Mouse (Mus musculus) hindbrain, postnatal 0 days (tissue): ENCODE data around the gene Celf2. TPM values are rescaled to one million over a fixed set of nuclear protein-coding genes. Genes with fewer than 3 reads are reported as not detected.
A peak's percentile ranks its signal among the peaks of the same experiment; 100 is the strongest.

Experiments used
- ATAC-seq: fragments of 200-750 bp; cut with Nextera tagmentation; 2 replicates; pipeline ENCODE4 v1.8.0; 2017; ENCODE audit warnings: mild to moderate bottlenecking, moderate TSS enrichment, moderate library complexity
- DNase-seq: peaks from one replicate; pipeline ENCODE4 v3.0.0-alpha.2; 2015; ENCODE audit warnings: low spot score
- H3K27ac ChIP-seq: fragments of 300-500 bp; sonication (generic); 2 replicates; pipeline ENCODE4 v1.5.1; 2014; ENCODE audit warnings: mild to moderate bottlenecking
- H3K27me3 ChIP-seq: fragments of 300-500 bp; sonication (generic); 2 replicates; pipeline ENCODE4 v1.6.1; 2014; ENCODE audit warnings: low read length, mixed read lengths; ENCODE audit not compliant: insufficient read depth
- H3K36me3 ChIP-seq: fragments of 300-500 bp; sonication (generic); 2 replicates; pipeline ENCODE4 v1.6.1; 2014; ENCODE audit warnings: low read length, mixed read lengths; ENCODE audit not compliant: insufficient read depth
- H3K4me1 ChIP-seq: fragments of 300-500 bp; sonication (generic); 2 replicates; pipeline ENCODE4 v1.6.1; 2014; ENCODE audit warnings: antibody characterized with exemption, low read length, mixed read lengths; ENCODE audit not compliant: insufficient read depth
- H3K4me2 ChIP-seq: fragments of 300-500 bp; sonication (generic); 2 replicates; pipeline ENCODE4 v1.6.1; 2014; ENCODE audit warnings: low read depth, mild to moderate bottlenecking, low read length, moderate library complexity, mixed read lengths
- H3K4me3 ChIP-seq: fragments of 300-500 bp; sonication (generic); 2 replicates; pipeline ENCODE4 v1.5.1; 2014; ENCODE audit warnings: low read length
- H3K9ac ChIP-seq: fragments of 300-500 bp; sonication (generic); replicated peaks from 2 replicates; pipeline ENCODE4 v1.6.1; 2014; ENCODE audit warnings: mild to moderate bottlenecking, low read length, moderate library complexity, mixed read lengths
- H3K9me3 ChIP-seq: fragments of 300-500 bp; sonication (generic); 2 replicates; pipeline ENCODE4 v1.6.1; 2016; ENCODE audit warnings: low read length, mixed read lengths
- CTCF ChIP-seq: IDR thresholded peaks from 2 replicates; pipeline ENCODE4 v1.5.1; 2016; ENCODE audit warnings: antibody characterized with exemption, control low read depth, low read depth
- WGBS: fragments of 180-500 bp; shearing (Covaris S2); extraction: QIAGEN DNeasy Blood & Tissue Kit; methylation state at CpG from one replicate; pipeline ENCODE4 v1.1.7; 2014; 5-methylcytosine and 5-hydroxymethylcytosine counted together
- polyA plus RNA-seq: library from polyadenylated mRNA; unstranded; fragments of >200 nt; fragmentation: Nextera tagmentation; extraction: Ambion mirVana; gene quantifications from 2 replicates; pipeline ENCODE4 v1.2.1, GENCODE M21; 2015
- total RNA-seq: library from RNA; depleted of rRNA; stranded (reverse); fragments of >200 nt; gene quantifications from 2 replicates; pipeline ENCODE4 v1.2.3, GENCODE M21; 2014

The Celf2 gene
- total and polyA plus RNA-seq, 2 experiments from 2014 or later = 110 to 160 TPM

DNA sequence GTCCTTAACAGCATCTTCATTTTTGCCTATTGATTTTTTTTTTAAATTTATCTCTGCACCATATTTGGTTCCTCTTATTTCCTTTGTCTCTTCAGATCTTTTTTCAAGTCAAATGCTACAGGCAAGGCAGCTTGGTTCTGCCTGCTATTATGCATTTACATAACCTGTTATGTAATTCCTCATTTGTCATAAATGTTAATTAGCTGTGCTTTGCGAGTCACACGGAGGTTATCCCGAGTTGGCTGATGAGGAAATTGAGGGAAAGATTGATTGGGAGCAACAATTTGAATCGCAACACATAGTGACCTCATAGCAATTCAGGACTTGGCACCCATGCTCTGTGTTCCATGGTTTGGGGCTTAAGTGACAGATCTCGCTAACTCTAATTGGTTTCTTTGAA is 158.1 kb downstream of the Celf2 start:
- no peak for TF ChIP-seq CTCF
- no peaks in the 10 kb centered on the region for H3K9me3 ChIP-seq
- no peak overlapping the region for H3K27ac ChIP-seq
- DNase-seq = no peak
- H3K4me3 ChIP-seq = no peak overlapping the region
- no peak overlapping the region for H3K4me2 ChIP-seq
- ATAC-seq = no peak
- no peaks in the 10 kb centered on the region for H3K4me1 ChIP-seq
- H3K27me3 ChIP-seq = no peaks in the 10 kb centered on the region
- 76% methylated on average over 5 of the region's 5 CpGs for WGBS
- no peak overlapping the region for H3K9ac ChIP-seq
- no peaks in the 10 kb centered on the region for H3K36me3 ChIP-seq

DNA sequence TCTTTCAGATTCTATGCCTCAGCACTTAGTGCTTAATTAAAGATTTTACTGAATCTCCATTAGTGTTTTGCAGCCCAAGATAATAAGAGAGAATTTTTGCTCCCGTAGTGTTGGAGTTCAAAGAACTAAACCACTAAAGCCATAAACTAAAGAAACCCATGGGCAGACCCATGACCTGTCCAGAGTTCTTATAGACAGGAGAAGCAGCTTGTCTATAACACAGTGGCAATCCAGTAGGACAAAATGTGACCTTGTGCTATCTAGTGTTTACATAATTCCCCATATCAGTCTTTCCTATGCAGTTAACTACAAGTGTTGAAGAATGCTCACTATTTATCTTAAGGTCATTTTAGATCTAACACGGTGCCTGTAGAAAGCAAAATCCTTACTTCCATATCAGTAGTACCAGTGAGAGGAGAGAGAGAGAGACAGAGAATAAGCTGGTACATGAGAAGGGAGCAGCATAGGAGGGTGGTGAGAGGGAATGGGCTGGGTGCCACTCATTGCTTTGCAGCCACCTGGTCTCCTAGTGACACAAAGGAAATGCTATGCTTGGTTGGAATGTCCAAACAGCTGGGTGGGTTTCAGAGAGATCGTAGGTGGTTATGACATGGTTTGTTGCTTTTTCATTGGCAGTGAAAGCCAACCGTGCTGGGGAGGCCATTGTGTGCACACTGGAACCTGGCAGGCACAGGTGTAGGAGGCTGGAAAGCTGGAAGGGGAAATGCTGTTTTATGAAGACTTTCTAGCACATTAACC is 162.5 kb downstream of the Celf2 start:
- Histone ChIP-seq H3K9me3 (no peaks in the 10 kb centered on the region), H3K36me3 (no peaks in the 10 kb centered on the region), H3K9ac (no peak overlapping the region), H3K27me3 (no peaks in the 10 kb centered on the region), H3K4me1 (no peaks in the 10 kb centered on the region), H3K4me2 (no peak overlapping the region), H3K4me3 (no peak overlapping the region), H3K27ac (no peak overlapping the region)
- no peak for TF ChIP-seq CTCF
- WGBS = 75% methylated on average over 4 of the region's 4 CpGs
- peak; percentile 23 for DNase-seq
- peak; percentile 70 for ATAC-seq

DNA sequence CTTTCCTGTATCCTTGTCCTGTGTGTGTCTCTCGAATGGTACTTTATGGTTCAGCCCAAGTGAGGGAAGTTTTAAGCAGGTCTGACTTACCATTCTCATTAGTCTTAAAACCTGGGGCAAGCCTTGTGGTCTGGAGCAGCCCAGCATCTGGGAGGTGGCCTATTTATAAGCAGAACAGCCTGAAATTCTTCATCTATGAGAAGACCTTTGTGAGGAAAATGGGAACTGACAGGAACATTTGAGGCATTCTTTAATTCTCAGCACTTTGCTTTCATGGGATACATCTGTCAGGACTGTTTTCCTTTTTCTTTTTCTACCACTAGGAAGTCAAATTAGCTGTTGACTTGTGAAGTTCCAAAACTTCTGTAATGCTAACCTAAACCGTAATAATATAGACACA is 164.4 kb downstream of the Celf2 start:
- Histone ChIP-seq H3K4me3 (no peak overlapping the region), H3K9me3 (no peaks in the 10 kb centered on the region), H3K27ac (no peak overlapping the region), H3K9ac (no peak overlapping the region), H3K36me3 (no peaks in the 10 kb centered on the region), H3K27me3 (no peaks in the 10 kb centered on the region), H3K4me2 (no peak overlapping the region), H3K4me1 (no peaks in the 10 kb centered on the region)
- TF ChIP-seq CTCF = no peak
- 89% methylated on average over 2 of the region's 2 CpGs for WGBS
- DNase-seq (no peak), ATAC-seq (no peak)

DNA sequence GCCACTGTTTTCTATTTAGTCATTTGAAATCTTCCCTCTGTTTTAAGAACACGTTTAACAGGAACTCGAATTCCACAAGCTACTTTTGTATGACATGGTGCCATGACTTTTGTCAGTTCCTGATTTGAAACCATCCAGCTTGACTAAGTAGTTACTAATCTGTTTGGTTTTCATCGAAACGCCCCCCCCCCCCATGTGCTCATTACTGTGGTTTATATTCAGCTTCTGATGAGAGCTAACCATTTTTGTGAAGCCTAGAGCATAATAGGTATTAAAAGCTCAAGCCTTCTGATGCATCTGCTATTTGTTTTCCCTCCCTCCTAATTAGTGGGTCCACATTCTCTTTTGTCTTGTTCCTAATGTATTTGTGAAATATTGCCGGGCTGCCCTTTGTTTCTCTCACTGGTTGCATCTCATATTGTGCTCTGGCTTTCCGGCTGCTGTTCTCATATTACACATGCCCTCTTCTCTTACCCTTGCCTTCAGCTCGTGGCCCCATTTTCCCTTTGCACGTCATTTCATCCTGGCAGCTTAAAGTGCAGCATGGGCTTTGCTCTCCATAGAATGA is 166.4 kb downstream of the Celf2 start:
- DNase-seq = no peak
- Histone ChIP-seq H3K27ac (no peak overlapping the region), H3K4me2 (no peak overlapping the region), H3K9me3 (no peaks in the 10 kb centered on the region), H3K9ac (no peak overlapping the region), H3K27me3 (no peaks in the 10 kb centered on the region), H3K4me1 (no peaks in the 10 kb centered on the region), H3K36me3 (no peaks in the 10 kb centered on the region), H3K4me3 (no peak overlapping the region)
- 67% methylated on average over 8 of the region's 8 CpGs for WGBS
- TF ChIP-seq CTCF = no peak
- no peak for ATAC-seq

DNA sequence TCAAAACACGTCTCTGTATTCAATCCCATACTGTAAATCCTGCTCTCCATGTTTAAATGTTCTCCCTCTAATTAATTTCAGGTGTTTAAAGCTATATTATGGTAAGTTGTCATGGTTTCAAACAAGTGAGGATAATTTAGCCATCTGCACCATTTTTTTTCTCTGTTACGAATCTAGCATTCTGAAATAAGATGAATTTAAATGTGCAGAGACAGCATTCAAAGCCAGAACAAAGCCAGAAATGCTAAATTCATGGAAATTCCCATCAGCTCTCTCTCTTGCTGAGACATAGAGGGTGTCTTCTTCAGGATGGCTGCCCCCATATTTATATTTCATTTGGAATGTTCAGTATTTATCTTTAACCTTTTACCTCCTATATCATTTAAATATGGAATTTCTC is 174.5 kb downstream of the Celf2 start:
- no peak overlapping the region for H3K27ac ChIP-seq
- no peak overlapping the region for H3K4me2 ChIP-seq
- H3K4me1 ChIP-seq = no peaks in the 10 kb centered on the region
- 77% methylated on average over 2 of the region's 2 CpGs for WGBS
- H3K36me3 ChIP-seq = no peaks in the 10 kb centered on the region
- H3K4me3 ChIP-seq = no peak overlapping the region
- ATAC-seq (no peak), DNase-seq (no peak)
- TF ChIP-seq CTCF = no peak
- H3K27me3 ChIP-seq = no peaks in the 10 kb centered on the region
- H3K9ac ChIP-seq = no peak overlapping the region
- H3K9me3 ChIP-seq = no peaks in the 10 kb centered on the region

DNA sequence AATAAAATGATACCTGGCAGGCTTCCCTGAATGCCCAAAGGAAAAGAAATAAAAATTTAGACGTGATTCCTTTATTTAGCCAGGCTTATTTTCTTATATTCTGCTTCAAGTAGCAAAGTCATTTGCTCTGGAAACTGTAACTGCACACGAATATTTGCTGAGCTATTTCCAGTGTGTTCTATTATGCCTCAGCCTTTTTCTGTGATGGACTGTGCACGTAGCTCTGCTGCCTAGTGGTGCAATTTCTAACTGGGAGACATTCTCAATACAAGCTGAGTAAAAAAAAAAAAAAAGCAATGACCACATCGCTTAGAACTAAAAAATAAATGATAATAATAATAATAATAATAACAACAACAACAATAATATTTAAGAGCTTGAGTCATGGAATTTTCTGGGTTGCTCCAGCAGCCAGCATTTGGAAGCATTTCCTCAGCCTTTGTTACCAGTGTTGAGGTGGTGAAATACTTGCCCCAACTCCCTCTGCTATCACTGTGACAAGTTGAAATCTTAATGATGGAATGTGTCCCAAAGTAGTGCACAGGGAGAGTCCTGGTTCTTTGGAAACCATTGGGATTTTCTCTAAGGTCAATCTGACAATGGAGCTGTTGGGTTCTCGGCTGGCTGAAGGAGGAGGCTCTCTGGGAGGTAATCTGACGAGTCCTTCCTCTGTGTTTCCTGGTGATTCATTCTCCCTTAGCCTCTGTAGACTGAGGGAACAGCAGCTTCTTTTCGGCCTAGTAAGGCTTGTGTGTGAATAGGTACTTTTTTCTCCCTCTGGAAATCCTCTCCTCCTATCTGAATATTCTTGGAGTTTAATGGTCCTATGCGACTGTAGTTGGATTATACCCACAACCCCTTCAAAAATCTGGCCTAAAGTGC is 181.1 kb downstream of the Celf2 start:
- no peak overlapping the region for H3K4me3 ChIP-seq
- 66% methylated on average over 8 of the region's 8 CpGs for WGBS
- DNase-seq = no peak
- H3K4me2 ChIP-seq = no peak overlapping the region
- H3K36me3 ChIP-seq = no peaks in the 10 kb centered on the region
- TF ChIP-seq CTCF = no peak
- no peaks in the 10 kb centered on the region for H3K27me3 ChIP-seq
- H3K9me3 ChIP-seq = no peaks in the 10 kb centered on the region
- ATAC-seq = no peak
- H3K9ac ChIP-seq = no peak overlapping the region
- no peak overlapping the region for H3K27ac ChIP-seq
- H3K4me1 ChIP-seq = no peaks in the 10 kb centered on the region
